Mouse (Mus musculus): Measurements from ENCODE around the gene Akap6.

Akap6 gene

DNA sequence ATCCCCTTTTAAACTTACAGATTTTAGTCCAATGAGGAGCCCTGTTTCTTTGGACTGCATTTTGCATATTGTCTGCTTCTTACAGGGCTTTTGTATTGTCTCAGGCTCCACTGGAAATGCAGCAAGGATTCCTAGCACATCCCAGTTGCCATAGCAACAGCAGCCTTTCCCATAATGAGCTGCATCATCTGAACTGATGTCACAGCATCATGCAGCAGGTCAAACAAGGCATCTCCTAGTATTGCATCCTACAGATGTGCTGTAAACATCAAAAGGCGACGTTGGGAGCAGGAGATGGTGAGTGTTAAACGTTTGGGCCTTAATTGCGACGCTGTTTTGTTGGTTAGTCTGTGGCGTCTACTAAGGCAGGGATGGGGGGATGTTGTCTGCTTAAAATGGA lies at the start of gene Akap6:
Gene Akap6, plus strand, starts transcription at position 238 of the 400 bp plus-strand sequence.
- no peak for DNase-seq

DNA sequence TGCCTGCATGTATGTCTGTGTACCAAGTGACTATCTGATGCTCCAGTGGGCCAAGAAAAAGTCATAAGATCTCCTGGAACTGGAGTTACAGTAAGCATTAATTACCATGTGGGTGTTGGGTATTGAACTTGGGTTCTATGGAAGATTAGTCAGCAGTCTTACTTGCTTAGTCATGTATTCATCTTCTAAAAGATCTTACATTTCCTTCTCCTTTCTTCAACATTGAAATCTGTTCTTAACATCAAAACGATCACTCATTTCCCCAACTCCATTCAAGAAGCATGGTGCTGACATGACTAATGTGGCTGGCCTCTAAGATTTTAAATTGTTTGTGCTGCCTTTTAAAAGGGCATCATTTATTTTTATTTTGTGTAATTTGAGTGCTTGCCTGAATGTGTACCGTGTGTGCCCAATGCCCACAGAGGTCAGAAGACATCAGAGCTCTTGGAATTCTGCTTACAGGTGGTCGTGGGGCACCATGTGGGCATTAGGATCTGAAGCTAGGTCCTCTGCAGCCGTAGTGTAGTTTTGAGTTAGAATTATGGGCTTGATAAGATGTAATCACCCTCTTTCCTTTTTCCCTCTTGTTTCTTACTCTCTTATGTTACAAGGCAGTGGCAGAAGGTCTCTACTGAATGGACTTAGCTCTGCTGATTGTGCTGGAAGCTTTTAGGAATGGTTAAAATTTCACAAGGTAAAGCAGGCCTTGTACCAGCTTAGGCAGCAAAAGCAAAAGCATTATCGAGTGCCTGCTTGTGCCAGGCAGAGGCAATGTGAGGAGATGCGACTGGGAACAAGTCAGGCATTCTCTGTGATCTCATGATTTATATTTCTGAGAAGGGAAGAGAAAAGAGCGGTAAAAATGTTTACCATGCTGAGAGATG lies 36.0 kb upstream of the Akap6 start:
- peak; percentile 35 for DNase-seq

DNA sequence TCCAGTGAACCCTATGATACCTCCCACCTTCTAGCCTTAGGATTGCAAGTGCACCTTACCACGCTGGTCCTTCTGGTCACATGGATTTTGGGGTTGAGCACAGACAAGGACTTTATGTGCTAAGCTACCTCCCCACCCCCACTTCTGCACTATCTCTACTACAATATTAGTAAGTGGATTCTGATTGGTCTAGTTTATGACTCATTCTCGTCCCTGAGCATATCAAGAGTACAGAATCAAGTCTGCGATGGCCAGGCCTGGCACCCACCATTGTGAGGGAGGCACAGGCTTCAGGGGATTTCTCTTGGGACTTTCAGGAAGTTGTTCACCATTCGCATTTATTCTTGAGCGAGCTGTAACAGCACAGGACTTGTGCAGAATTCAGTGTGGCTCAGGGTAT lies 34.2 kb upstream of the Akap6 start:
- DNase-seq: no peak

DNA sequence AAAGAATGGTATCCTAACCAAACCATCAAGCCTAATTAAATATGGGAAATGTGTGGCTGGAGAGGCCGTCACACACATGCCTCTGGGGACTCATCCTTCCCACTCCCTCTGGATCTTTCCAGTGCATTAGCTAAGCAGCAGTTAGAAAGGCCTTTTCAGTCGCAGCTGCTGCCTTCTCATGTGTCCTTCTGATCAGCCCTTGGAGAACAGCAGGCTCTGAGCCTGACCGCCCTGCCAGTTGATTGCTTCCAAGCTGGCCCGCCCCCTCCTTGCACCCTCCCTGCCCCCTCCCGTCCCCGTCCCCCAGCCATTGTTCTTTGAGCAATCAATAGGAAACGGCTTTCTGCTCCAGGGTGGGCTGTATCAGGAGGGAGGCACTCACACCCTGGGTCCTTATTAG lies 27.7 kb upstream of the Akap6 start:
- DNase-seq: peak; percentile 4

DNA sequence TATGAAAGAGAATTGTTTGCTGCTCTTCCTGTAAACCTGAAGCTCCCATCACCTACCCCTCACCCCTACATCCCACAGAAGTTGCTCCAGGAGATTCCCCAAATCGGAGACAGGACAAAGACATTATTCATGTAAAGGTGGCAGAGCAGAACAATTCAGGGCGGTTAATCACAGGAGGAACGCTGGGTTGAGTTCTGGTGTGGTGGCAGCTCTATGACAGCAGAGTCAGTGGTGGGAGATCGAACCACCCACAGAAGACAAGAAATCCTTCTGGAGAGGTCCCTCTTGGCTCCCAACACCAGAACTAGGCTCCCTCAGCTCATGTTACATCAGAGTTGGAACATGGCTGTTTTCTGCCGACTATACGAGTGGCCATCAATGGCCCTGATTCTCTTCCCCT lies 27.2 kb upstream of the Akap6 start:
- no peak for DNase-seq

DNA sequence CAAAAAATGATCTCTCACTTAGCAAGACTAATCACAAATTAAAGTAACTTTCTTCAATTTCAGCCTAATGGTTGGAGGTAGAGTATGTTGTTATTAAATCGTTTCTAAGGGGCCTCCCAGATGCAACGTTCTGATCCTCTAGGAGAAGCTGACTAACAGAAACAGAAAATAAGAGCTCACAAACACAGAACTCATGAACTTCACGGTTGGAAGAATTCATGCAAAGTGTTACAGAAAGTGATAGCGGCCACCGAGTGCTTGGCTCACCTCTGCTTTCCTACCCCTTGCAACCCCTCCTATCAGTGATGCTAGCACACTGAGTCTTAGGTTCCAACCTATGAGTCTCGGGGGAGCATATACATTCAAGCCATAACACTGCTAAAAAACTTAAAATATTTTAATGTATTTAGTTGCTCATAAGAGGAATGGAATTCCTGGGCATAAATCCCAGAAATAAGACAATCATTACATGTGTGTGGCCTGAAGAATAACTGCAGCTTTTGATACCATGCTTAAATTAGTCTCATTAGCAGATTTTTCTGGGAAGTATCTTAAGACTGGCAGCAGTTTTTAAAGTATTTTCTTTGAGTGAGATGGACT lies 25.7 kb upstream of the Akap6 start:
- no peak for DNase-seq

DNA sequence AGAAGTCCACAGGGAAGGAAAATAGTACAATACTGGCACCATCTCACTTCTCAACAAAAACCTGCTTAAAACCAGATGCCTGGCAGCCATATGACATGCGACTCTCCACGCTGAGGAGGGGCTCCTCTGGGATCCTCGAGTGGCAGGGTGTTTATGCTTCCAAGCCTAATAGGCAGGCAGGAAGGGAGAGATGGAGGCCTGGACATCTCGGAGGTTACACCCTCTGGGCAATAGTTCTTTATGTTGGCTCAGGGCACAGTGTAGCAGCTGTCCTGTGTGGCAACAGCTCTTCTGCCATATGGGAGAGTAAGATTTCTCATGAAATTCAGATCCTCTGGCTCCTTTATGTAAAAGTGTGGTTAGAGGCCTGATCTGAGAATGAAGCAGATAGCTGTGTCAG lies 24.2 kb upstream of the Akap6 start:
- DNase-seq: no peak

DNA sequence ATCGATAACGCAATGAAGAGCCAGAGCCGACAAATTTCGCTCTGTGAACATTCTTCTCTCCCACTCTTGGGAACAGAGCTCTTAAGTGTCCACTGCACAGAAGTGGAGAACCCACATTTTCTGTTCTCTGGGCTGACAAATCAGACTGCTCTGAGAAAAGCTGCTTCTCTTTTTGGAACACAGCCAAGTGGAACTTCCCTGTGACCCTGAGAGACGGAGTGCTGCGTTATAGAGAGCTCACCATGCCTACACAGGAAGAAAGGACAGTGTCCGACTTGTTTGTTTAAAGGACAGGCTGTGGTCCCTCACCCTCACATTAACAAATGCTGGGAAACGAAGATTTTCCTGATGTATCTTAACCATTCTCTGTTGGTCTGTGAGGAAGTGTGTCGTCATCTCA lies 11.8 kb upstream of the Akap6 start:
- no peak for DNase-seq

DNA sequence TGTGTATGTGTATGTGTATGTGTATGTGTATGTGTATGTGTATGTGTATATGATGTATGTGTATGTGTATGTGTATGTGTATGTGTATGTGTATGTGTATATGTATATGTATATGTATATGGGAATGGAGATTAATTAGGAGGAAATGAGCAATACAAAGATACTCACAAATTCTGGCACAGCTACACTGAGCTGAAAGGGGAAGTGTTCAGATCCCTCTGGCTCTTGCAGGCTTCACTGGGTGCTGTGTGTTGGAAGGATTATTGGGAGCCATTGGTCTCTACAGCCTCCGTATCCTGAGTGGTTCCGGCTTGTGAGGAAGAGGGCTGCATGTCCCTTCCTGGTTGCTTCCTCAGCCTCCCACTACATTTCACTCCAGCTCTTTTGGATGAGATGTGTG lies 10.5 kb upstream of the Akap6 start:
- DNase-seq: no peak

DNA sequence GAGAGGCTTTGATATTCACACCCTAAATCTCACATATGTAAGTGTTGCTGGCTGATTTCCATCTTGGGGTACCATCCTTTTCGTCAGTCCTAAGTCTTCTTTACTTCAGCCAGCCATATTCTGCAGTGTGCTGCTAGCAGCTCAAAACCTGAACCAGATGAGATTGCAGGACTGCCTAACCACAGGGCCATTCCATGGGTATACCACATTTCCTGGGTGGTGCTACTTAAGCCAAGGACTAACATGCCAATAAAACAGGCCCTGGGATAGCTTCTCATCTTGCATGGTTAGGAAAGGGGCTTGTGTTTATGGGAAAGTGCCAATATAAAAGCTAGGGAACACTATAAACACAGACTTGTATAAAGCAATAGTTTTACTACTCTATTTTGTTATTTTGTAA lies 7.6 kb upstream of the Akap6 start:
- DNase-seq: no peak

DNA sequence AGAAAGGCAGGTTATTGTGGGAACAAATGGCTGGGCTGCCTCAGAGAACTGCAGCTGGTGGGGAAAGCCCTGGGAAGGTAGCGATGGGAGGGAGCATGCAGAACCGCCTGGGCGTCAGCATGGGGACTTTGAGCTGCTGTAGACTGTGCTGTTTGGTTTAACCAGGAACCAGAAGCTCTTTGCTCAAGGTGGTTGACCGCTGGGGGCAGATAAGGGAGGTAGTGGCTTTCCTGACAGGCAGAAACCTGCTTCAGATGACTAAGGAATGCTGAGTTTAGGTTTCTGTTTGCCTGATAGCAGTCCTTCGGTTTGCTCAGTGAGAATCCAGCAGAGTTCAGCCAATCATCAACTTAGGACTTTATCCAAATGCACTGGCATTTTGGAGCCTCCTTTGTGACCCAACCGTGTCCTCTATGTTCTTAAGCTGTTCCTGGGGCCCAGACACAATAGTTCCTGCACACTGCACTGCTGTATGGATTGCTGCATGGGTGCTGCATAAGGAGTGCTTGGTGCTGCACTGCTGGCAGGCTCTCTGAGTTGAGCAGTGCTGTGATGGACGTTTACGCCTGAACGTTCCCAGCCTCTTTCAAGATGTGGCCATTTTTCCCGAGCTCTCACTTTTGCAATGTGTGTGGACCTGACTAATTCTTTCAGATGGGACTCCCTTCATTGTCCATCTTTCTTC lies 6.8 kb upstream of the Akap6 start:
- DNase-seq: peak; percentile 25

DNA sequence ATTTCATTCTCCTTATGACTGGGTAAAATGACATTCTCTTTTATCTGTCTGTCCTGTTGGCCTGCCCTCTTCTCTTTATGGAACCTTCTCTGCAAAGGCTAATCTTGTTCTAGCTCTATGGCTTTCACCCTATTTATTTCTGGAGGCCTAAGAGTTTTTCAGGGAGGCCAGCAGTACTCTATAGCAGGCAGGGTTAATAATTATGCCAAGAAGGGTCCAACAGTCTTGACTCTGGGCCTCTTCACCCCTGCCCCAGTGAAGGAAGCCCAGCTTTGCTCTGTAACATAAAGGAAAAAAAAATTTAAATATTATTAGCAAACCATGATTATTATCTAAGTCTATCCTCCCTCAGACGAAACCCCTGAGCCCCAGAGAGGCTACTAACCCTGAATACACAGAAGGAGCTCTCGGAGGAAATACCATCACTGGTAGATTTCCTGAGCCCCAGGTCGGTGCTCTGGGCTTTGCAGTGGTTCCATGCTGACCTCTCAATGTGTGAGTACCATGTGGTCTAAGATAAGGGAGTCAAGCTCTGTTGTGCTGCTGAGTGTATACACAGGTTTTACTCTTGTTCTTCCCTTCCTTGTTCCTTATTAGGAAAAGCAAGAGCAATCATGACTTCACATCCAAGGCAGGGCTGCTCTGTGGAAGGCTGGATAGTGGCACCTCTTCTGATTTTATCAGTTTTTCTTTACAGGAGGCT lies 1.6 kb upstream of the Akap6 start:
- DNase-seq: no peak

DNA sequence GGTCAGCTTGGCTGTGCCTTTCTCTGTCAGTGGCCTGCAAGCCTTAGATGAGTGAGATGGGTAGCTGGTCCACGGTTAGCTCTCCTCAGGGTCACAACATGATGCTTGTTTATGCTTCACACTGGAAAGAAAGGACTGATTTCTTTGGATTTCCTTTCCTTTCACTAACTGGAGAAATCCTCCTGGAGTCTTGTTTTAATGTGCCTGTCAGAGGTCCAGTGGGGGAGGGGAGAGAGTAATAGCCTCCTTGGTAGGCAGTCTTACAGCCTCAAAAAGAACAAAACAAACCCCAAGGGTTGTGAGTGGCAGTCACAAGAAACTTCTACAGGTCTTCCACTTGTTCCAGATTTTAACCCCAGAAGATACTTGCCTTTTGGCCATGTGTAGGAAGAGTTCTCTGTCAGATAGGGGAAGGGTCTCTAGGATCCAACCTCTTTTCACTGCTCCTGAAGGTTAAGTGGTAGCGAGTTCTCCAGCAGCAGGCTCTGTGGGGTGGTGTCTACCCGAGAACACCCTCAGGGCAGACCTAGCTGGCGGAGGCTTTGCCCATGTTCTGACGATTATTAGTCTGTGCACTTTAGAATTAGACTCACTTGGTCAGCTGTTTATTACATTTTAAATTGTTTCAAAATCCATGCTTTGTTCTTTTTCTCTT lies 780 bp upstream of the Akap6 start:
- DNase-seq: no peak

DNA sequence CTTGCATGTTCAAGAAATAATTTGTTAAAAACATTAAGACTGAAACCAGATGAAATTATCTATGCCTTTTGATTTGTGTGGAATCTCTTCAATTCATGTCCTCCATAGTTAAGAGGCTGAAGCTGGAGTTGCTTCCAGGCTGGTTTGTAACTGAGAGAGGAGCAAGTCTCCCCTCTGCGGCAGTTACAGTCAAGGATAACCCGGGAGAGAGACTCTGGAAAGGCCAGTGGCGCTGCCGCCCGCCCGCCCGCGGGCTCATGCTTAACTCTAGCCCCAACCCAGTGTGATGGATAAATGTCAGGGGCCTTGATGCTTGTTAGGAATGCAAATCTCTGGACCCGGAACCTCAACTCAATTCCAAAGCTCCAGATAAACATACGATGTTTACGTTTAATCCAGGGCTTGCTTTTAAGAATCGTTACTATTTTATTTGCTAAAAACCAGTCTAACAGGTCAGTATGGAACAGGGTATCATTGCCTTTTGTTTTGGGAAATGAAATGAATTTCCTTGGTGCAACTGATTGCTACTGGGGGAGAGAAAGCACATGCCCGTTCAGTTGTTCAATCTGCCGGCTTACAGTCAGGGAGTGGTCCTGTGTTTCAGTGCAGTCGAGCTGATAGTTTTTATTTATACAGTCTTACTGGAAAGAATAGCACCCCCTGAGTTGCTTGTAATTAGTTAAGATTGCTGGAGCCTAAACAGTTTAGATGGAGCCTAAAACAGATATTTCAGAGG lies 946 bp downstream of the Akap6 start:
- no peak for DNase-seq

DNA sequence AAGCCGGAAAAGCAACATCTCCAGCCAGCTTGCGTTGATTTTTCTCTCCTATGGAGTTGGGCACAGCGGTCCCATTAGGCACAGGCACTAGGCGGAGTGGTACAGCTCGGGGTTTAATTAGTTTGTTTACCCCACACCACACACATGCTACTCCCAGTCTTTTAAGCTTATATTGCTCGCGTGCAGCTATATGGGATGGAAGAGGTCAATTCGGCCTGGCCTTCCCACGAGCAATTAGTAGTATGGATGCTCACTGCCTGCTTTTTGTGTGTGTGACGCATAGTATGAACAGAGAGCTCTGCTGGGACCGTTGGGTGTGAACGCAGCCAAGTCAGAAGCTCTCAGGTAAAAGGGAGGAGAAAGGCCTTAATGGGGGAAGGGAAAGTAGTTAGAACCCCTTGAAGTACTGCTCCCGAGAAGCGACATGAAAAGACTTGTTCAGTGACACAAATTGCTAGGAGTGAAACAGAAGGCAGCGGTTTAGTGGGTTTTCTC lies 1.6 kb downstream of the Akap6 start:
- no peak for DNase-seq

DNA sequence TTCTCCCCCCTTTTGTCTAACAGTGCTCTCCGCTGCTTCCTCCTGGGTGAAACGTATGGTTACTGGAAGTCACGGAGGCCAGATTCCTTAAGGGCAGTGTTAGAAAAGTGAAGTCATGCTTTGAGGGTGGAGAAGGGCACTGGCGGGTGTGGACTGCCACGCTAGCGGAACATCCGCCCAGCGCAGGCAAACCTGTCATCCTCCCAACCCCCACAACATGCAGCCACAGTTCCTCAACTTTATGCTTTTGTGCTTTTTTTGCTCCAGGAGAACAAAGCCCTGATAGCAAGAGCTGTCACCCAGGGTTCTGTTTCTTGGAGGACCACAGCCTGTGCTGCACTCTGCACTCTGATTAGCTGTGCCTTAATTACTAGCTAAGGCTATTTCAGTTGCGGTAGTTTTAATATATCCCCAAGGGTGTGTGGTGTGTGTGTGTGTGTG lies 2.0 kb downstream of the Akap6 start:
- peak; percentile 15 for DNase-seq

DNA sequence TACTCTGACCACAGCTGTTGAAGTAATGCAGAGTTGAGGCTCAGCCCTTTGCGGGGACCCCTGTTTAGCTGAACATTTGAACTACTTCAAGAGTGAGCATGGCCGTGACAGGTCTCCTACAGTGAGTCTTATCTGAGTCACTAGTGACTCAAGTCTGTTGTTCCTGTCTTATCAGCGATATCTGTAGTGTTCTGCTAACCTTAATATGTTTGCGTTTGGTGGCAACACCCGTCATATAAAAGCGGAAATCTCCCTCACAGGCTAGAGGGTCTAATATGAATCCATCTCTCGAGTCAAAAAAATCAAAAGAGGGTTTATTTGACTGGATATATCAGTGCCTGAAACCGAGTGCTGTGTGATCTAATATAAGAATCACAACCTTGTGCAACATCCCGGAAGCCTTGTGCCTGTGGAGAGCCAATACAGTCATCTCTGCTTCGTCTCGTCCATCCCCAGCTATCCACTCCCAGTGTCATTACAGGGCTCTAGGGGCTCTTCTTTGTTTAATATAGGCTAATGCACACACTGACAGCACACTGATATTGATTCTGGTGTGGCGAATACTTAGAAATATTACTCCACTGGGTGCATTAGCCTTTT lies 3.3 kb downstream of the Akap6 start:
- DNase-seq: no peak

DNA sequence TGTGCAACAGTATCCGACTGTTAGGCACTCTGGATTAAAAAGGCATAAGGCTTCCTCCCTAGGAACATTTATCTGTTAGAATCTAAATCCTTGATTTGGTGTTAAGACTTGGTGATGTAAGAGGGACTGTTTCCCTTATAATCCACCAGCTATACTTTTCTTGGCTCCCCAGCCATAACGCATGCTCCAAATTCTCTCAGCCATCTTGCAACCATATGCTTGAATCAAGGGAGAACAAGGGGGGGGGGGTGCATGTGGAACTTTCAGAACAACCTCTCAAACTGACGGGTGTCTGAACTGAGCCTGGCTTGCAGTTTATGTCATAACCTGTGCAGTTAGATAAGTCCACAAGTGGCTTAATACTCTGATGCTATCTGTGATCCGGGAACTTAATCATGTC lies 4.9 kb downstream of the Akap6 start:
- DNase-seq: no peak

DNA sequence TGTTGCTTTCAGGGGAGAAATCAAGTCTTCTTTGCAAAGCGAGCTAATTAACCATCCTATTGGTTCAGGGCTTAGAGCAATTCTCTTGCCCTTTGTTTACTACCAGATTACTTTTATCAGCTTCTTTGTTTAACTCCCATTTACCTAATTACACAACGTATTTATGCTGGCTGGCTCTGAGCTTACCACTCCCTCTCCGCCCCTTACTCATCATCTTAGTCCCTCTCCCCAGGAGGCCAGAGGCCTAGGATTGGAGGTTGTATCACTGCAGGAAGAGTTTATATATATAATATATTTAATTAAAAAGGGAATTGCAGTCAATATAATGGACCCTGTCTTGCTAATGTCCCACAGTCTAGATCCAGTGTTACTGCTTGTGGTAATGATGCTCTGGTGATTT lies 5.6 kb downstream of the Akap6 start:
- no peak for DNase-seq

DNA sequence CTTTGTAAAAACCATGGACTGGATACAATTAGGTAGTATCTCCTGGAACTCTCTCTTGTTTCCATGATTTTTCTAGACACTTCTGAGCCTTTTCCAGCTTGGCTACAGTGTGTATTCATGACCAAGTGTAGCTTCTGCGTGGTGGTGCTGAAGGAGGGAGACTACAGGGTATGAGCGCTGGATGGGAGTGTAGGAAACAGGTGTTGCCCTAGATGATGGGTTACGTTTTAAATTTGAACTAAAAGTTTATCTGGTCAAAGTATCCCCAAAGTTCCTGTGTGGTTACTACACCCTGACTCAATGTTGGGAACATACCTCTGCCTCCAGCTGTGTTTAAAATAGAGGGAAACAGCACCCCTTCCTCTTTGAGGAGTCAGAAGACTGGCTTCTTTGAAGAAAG lies 12.2 kb downstream of the Akap6 start:
- DNase-seq: no peak

DNA sequence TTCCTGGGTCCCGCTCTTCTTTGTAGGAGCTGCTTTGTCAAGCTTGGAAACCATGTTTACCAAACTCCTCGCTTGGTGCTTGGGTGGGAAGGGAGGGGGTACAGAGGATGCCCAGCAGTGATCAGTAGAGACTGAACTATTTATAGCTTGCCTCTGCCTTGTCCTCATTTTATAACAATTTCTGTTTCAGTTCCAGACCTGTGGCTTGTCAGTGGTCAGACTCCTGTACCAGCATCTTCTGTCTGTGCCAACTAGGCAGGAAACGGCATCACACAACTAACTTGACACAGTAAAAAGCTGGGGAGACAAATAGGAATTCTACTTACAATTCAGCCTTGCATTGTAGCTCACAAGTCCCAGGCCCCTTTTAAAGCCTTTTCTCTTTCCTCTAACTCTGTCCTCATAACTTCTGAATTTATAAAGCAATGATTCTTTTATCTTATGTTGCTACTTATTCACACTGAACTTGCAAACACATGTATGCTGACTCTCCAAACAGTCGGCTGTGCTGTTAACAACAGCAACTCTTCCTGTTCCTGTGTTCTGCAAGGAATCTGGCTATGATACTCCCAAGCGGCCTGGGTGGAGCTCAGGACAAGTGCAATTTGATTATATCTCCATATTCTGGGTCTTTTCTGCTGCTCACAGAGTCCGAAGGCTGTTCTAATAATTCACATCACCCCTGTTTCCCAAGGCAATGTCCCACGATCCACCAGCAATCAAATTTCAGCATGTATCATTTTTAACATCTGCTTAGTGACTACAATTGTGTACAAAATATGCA lies 12.9 kb downstream of the Akap6 start:
- no peak for DNase-seq

Data from kidney, postnatal 14 days (tissue).